Mouse (Mus musculus) yolk sac, embryonic 10.5 days (tissue): ENCODE results near the gene Spin1.

Experiments
- DNase-seq: peaks from one replicate; pipeline ENCODE4 v3.0.0-alpha.2; 2017; ENCODE audit warnings: low spot score

Gene Spin1

DNA sequence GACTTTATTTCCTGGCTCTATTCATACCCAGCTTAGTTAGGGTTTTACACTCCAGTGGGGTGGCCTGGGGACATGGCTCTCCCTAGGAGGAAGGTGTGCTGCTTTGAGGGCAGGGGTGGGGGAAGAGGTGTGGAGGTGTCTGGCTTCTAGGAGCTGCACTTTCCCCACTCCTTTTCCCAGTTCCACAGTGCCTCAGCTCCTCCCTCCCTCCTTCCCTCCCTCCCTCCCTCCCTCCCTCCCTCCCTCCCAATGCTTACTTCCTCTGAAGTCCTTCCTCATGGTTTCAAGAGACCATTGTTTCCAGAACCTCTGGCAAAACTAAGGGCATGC lies 37.0 kb downstream of the Spin1 start:
- DNase-seq = no peak

DNA sequence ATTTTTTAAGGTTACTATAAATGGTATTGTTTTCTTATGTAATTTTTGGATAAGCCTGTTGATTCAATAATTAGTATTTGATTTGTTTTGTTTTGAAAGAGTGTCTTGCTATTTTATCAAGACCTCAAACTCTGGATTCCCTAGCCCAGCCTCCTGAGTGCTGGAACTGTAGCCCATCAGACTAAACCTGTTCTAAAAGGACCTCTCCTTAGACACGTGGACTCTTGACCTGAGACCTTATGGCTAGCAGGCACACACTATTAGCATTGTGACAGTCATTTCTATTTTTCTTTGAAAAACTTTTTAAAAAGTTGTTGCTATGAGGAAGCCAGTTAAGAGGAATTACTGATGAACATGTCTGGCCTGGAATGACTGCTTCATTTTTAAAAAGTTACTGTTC lies 46.4 kb downstream of the Spin1 start:
- DNase-seq = no peak

DNA sequence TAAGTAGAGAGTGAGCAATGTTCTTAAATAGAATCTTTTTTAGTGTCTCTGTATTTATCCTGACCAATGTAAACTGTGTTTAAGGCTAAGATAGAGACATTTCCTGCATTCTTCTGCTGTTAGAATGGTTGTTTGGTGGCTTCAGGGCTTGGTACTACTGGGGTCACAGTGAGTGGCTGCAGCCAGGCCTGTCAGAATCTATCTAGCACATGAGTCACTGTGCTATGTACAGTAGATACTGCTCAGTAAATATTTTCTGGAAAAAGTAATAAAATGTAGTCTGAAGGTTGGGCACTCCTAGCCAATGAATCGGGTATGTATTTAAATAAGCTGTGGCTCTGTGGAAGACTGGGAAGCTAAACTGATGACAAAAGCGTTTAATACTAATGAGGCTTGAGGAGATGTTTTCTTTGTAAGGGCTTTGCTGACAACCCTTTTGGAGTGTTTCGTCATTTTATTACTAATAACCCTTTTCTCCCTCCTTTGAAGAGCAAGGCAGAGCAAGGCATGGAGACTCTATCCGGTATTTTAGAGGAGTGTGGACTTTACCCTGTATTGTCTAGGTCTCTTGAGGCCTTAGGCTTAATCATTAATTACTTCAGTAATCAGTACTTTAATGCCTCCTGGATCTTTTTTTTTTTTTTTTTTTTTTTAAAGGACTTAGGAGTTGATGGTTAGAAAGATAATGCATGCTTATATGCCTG lies 52.4 kb downstream of the Spin1 start:
- DNase-seq = peak; percentile 38

DNA sequence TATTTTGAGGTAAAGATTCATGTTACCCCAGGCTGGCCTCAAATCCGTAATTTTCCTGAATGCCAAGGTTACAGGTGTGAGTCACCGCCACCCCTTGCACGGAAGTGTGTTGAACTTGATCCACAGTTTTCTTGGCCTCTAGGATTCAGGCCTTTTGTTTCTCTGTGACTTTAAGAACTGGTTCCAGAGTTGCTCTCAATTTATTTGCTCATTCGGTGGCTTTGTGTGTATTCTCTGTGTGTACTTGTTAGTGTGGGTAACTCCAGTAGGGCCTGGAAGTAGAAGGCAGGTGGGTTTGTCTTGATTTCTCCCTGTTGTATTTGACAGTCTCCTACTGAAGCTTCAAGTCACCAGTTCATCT lies 53.0 kb downstream of the Spin1 start:
- DNase-seq = peak; percentile 30

DNA sequence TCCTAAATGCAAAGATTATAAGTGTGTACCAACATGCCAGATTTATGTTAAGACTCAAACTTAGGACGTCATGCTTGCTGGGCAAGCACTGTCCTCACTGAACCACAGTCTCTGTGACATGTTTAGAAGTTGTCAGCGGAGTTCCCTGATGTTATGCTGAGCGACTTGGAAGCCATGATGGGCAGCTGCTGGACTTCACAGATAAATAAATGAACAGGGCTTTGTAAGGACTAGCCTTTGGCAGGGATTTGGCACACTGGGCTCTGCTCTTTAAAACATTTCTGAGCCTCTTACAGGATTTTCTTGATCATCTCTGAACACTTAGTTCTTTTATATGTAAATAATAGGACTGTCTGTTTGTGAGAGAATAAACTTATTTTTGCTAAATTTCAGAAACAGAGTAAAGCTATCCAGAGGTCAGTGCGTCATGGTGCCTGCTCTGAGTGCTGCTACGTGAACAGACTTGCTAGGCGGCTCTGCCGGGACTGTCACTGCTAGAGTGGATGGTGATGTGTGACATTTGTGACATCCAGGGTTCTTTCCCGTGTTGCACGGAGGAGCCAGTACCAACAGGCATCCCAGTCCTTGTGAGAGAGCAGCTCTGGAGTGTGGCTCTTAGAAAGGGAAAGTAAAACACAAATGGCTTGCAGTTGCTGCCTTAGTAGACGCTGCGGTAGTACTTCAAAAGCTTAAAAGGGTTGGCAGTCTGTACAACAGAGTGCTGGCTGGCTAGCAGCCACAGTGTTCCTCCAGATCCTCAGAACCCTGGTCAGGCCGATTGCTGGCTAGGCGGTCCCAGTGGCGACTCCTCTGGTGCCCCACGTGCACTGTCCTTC lies 54.7 kb downstream of the Spin1 start:
- DNase-seq = no peak

DNA sequence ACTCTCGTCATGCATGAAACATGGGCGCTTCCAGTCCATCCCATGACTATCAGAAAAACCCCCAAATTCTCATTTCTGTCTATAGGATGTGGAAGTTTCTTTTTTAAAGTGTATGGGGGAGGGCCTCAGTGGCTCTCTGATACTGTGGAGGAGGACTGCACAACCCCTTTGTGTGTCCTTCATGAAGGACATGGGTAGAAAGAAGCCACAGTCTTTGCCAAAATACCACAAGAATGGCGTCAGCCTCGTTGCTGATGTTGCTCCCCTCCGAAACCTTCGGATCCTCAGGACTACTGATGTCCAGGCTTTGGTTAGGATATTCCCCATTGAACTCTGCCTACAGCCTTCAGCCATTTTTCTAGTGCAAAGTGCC lies 55.3 kb downstream of the Spin1 start:
- no peak for DNase-seq

DNA sequence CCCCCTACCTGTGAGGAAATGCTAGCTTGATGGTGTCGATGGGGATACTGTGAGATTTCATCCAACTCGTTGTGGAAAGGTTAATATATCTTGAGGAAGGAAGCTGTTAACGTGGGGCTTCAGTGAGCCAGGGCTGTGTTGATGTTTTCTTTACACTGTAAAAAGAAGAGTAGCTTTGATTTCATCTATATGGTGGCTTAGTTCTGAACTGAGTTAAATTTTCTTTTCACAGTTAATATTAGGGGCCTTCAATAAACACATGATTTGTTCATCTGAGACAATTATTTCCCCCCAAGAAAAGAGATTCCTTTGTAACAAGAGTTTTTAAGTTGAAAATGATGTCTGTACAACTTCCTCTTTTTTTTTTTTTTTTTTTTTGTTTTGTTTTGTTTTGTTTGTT lies 56.6 kb downstream of the Spin1 start:
- no peak for DNase-seq

DNA sequence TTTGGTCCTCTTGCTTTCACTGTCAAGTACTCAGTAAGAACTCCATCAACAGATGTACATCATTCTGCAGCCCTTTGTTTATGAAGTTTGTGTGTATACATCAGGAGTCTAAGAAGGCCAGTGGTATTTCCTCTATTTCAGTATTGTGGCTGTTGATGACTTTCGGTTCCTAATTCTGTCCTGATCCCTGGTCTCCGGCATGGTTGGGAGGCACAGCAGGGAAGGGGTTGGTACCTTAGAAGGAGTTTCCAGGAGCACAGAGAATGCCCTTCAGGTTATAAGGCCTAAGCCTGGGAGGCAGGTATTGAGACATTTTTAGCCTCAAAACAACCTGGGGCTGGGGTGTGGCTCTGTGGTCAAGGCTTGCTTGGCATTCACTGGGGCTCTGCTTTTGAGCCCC lies 61.0 kb downstream of the Spin1 start:
- no peak for DNase-seq

DNA sequence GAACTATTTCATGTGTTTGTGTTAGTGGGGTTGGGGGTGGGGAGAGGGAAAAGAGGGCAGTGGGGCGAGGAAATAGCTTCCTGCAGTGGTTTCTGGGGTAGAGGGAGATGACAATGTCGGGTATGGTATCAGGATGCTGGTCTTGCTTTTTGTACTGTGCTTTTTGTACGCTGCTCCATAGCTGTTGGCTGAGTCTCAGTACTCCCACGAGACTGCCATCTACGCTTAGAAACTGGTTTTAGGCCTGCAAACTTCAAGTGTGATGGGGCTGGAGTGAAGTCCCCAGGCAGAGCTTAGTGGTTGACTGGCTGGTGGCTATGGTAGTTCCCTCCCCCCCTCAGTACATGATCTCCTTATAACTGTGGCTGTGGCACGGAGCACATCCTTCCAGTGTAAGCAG lies 61.6 kb downstream of the Spin1 start:
- DNase-seq = no peak

DNA sequence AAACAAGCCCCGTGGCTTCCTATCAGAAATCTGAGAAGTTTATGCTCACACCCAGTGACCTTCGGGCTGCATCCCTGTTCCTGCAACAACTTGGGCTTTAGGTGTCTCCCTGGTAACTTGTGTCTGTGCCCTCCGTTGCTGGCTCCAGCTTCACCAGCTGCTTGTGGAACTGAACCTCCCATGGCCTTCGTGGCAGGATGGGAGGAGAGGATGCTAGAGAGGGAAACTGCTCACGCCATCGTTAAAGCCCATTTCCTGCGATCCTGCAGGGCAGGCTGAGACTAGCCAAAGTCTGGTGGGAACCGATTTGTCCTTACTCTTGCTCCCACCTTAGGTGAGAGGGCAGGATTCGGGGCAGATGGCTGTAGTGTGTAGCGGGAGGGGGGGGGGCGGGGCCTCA lies 66.0 kb downstream of the Spin1 start:
- no peak for DNase-seq

DNA sequence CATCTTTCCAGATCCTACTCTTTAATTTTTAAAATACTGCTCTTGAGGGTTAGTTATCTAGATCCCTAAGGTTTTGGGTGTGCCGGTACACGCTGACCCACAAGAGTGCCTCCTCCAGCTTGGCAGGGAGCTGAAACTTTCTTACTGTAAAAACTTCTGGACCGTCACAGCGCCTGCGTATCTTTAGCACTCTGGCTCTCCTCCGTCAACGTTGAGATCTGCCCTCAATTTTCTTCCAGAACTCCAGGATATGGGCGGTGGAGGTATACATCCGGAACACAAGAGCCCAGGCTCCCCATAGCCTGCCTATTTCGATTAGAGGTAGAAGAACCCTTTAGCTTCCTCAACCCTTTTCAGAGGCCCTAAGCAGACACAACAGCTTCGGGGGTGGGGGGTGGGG lies 69.5 kb downstream of the Spin1 start:
- no peak for DNase-seq

DNA sequence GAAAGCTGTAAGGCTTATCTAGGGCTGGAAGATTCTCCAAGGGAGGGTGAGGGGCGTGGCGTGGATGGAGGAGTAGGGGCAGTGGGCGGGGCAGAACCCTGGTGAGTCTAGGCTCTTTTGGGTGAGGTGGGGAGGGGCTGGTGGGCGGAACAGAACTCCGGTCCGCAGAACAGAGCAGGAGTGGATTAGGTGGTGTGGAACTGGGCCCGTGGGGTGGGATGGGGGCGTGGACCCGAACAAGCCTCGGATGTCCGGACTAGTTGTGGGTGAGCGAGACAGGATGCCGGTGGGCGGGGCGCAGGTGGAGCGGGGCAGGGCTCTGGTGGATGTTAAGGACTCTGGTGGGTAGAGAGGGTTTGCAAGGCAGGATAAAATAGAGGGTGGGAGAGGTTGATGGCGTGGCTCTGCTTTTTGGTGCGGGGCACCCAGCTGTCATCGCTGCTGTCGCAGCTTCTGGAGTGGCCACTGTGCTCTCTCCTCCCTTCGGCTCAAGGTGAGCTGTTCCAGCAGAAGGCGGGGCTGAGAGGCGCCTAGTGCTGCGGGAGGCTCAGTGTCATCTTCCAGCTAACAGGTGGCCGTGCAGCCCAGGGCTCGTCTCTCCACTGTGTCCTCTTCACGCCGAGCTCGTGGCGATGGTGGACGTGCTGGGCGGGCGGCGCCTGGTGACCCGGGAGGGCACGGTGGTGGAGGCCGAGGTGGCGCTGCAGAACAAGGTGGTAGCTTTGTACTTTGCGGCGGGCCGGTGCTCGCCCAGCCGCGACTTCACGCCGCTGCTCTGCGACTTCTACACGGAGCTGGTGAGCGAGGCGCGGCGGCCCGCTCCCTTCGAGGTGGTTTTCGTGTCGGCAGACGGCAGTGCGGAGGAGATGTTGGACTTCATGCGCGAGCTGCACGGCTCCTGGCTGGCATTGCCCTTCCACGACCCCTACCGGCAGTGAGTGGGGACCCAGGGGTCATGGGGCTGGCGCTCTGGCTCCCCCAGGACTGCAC lies 70.3 kb downstream of the Spin1 start, which contains the start of gene Nxnl2:
Gene Nxnl2 (plus strand): TSS at position 332 of the 990 bp plus-strand sequence.
- DNase-seq = peak; percentile 68

DNA sequence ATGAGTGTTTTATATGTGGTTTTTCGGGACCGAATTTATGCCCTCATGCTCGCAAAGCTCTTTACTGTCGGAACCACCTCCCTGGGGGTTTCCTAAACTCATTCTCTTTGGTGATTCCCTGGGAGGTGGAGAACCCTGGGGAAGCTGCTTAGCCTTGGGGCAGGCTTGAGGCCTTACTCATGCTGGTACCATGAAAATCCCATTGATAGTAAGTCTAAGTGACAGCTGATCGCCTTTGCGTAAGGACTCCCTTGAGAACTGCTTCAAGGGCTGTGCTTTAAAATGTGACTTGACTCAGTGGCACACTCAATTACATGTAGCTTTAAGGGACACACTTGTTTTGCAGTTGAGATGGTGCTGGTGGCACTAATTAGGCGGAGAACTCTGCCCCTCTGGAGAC lies 71.9 kb downstream of the Spin1 start:
- DNase-seq = no peak

DNA sequence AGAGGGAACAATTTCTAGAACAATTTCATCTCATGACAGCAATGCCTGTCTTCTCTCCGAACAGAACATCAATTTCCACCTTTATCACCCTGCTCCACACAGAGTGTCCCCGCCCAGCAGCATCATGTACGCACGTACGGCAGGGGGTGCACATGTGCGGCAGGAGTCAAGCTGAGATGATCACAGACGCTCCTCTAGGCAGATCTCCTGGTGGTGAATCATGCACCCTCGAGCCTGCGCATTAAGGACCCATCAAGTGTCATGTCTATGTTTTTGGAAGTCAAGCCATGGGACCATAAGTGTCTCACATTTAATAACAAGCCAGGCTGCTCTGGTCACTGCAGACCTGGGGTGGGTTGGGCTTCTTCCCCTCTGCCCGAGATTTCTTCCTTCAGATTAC lies 78.3 kb downstream of the Spin1 start:
- DNase-seq = no peak

DNA sequence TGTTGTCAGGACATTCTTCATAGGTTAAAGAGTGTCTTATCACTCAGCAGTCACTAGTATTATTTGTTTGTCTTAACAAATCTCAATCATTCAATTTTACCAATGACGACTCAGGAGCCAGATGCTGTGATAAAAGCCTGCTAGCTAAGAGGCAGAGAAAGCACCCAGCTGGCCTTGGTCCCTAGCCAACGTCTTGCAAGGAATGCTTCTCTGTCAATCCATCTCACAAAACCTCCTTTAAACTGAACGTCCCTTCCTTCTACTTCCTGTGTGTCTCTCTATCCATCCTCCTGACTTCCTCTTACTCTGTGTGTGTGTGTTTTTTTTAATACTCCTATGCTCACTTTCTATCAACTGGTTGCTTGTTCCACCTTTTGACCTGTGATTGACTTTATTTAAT lies 78.7 kb downstream of the Spin1 start:
- no peak for DNase-seq

DNA sequence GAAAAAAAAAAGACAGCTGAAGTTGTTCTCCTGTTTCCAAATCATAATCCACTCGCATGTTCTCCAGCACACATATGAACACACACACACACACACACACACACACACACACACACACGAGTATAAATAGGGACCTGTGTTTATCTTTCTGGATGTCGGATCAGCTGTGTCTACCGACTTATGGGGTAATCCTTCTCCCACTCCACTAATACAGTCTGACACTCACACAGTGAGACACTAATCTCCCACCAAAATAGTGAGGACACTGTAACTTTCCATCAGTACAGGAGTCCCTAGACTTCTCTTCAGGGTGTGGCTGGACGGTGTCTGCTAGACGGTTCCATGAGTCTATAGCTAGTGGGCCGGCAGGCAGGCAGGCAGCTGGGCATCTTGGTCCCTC lies 81.6 kb downstream of the Spin1 start:
- no peak for DNase-seq

DNA sequence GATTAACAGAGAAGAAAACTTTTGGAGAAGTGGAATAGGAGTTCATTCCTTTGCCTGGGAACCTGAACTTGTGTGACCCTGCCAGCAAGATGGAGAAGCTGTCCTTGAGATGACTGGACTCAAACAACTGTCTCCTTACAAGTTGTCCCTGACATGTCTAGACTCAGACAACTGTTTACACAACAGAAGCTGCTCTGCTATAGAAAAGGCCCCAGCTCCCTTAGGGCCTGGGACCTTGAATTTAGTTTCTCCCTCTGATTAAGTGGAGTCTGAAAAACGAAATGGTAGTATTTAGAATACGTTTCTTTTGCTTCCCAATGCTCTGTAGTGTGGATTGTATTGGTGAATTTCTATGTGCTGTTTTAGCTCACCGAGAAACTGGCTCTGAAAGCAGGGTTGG lies 84.2 kb downstream of the Spin1 start:
- no peak for DNase-seq

DNA sequence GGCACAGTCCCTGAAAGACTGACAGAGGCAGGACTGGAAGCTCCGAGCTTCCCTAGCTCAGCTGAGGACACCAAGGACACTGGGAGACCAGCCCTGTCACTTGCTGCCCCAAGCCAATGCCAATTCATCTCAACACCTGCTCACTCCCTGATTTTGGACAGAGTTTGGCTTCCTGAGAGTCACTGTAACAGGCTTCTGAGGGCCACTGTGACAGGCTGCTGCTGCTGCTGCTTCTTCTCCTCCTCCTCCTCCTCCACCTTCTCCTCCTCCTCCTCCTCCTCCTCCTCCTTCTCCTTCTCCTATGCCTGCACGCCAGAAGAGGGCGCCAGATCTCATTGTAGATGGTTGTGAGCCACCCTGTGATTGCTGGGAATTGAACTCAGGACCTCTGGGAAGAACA lies 89.7 kb downstream of the Spin1 start:
- DNase-seq = no peak

DNA sequence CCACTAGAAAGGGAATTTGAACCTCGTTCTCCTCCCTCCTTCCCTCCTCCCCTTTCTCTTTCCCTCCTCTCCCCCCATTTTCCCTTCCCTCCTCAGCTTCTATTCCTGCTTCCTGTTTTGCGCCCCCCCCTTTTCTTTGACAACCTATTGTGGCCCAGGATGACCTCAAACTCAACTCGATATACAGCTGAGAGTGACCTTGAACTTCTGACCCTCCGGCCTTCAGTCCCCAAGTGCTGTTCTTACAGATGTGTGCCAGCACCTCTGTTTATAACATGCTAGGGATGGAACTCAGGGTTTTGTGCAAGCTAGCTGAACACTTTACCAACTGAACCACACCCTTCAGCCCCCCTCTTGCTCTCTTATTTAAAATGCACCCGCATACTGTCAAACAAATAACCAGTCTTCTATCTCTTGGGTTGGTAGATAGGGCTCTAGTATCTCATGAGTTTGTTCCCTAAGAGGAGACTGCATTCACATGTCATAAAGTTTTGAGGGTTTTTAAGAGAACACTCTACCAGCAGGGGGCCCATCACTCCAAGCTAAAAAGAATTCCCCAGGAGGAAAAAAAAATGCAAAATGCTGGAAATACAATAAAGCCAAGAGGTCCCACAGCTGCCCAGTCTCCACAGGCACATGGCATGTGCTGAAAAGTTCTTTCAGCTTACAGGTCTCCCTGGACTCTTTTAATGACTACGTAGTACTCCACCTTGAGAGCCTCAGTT lies 90.9 kb downstream of the Spin1 start:
- DNase-seq = no peak

DNA sequence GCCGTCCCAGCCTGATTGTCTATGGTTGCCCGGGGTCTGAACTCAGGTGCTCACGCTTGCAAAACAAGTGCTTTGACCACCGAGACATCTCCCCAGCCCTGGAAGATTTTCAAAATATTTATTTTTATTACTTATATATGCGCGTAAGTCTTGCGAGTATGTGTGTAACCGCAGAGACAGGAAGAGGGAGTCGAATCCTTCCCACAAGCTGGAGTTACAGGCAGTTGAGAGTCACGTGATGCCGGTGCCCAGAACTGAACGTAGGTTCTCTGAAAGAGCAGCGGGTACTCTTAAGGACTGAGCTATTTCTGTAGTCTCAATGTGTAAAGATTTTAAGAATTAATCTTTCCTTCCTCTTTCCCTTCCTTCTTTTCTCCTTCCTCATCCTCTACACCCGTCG lies 93.2 kb downstream of the Spin1 start:
- DNase-seq = no peak

DNA sequence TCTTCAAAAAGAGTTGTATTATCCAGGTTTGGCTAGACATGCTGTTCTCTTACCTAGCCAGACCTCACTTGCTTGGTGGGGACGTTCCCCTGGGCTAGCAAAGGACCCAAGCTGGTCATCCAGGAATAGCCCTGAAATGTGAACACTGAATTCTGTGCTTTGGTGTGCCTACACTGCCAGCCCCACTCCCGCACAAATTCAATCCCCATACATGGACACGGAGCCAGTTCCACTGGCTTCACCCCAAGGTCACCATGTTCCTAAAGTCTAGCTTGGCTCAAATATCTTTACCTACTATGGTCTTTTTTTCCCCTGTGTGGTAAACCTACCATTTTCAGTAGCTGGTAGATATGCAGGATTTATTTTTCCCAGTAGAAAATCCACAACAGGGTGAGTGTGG lies 97.0 kb downstream of the Spin1 start:
- no peak for DNase-seq

DNA sequence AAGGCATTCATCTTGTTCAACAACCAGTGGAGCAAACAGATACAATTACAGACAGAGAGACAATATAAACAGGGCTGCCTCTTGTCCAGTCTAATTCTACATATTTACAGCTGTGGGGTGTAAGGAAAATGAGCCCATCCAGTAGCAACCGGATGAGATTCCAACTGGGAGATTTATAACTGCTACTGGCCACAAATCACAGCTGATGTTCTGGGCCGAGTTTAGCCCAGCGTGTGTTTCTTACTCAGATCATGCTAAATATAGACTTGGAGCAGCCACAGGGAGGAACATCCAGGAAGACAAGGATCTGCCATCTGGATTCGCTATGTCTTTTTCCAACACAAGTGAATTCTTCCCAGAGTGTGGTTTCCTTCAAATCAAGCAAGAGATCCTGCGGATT lies 97.5 kb downstream of the Spin1 start:
- DNase-seq = peak; percentile 6
